Mouse (Mus musculus): ENCODE measurements around the gene Cacna2d2. TPM values are rescaled to one million over a fixed set of nuclear protein-coding genes. Genes with fewer than 3 reads are reported as not detected.

Gene Cacna2d2
- polyA plus RNA-seq (2014; fragmentation: Nextera tagmentation; extraction: Ambion mirVana) = 1.3 and 1.7 TPM in 2 replicates

- Histone ChIP-seq H3K4me3 (ENCODE audit: low read depth, low read length) (peak within 1 kb of the TSS; percentile 82), H3K36me3 (ENCODE audit: control insufficient read depth, insufficient read depth, low read length) (no peaks in the 10 kb centered on the region), H3K4me1 (ENCODE audit: control insufficient read depth, insufficient read depth, low read length) (peaks cover 16% of the 10 kb centered on the region), H3K27ac (ENCODE audit: low read depth, low read length) (peak within 1 kb of the TSS; percentile 32; the same call in 1 of the 2 replicates), H3K27me3 (ENCODE audit: control insufficient read depth, insufficient read depth, low read length) (peaks cover 27% of the 10 kb centered on the region), H3K9ac (ENCODE audit: low read length) (peak within 1 kb of the TSS; percentile 85), H3K9me3 (ENCODE audit: control insufficient read depth, low read length) (no peaks in the 10 kb centered on the region), H3K4me2 (peak within 1 kb of the TSS; percentile 99)
- under 1% methylated on average over 24 of the region's 54 CpGs for WGBS
- DNase-seq (ENCODE audit: low spot score, missing footprints) (peak; percentile 99), ATAC-seq (ENCODE audit: low FRiP score) (peak; percentile 85)
Observed at GRCm38 (mm10) chr9:107399491-107399971, at the start of gene Cacna2d2. Gene Cacna2d2 (plus strand): TSS chr9:107399612.

- Histone ChIP-seq H3K9me3 (ENCODE audit: control insufficient read depth, low read length) (no peaks in the 10 kb centered on the region), H3K27me3 (ENCODE audit: control insufficient read depth, insufficient read depth, low read length) (peaks cover 2% of the 10 kb centered on the region; the same call in 1 of the 2 replicates), H3K4me1 (ENCODE audit: control insufficient read depth, insufficient read depth, low read length) (no peaks in the 10 kb centered on the region), H3K4me3 (ENCODE audit: low read depth, low read length) (no peak overlapping the region), H3K27ac (ENCODE audit: low read depth, low read length) (no peak overlapping the region), H3K9ac (ENCODE audit: low read length) (no peak overlapping the region), H3K36me3 (ENCODE audit: control insufficient read depth, insufficient read depth, low read length) (no peaks in the 10 kb centered on the region), H3K4me2 (no peak overlapping the region)
- WGBS = 79% methylated on average over 1 of the region's 1 CpGs
- no peak for ATAC-seq (ENCODE audit: low FRiP score)
- no peak for DNase-seq (ENCODE audit: low spot score, missing footprints)
Observed at GRCm38 (mm10) chr9:107354826-107355225, 44.6 kb upstream of the Cacna2d2 start.

GRCm38 (mm10) chr9:107355870-107356765 lies 43.3 kb upstream of the Cacna2d2 start:
- Histone ChIP-seq H3K27ac (ENCODE audit: low read depth, low read length) (no peak overlapping the region), H3K4me3 (ENCODE audit: low read depth, low read length) (no peak overlapping the region), H3K9ac (ENCODE audit: low read length) (no peak overlapping the region), H3K9me3 (ENCODE audit: control insufficient read depth, low read length) (no peaks in the 10 kb centered on the region), H3K36me3 (ENCODE audit: control insufficient read depth, insufficient read depth, low read length) (no peaks in the 10 kb centered on the region), H3K4me2 (no peak overlapping the region), H3K27me3 (ENCODE audit: control insufficient read depth, insufficient read depth, low read length) (peaks cover 2% of the 10 kb centered on the region; the same call in 1 of the 2 replicates), H3K4me1 (ENCODE audit: control insufficient read depth, insufficient read depth, low read length) (no peaks in the 10 kb centered on the region)
- ATAC-seq (ENCODE audit: low FRiP score) (no peak), DNase-seq (ENCODE audit: low spot score, missing footprints) (no peak)
- WGBS = 56% methylated on average over 7 of the region's 7 CpGs

GRCm38 (mm10) chr9:107357651-107358050 lies 41.8 kb upstream of the Cacna2d2 start:
- ATAC-seq (ENCODE audit: low FRiP score) = peak; percentile 38; the same call in 1 of the 2 replicates
- H3K4me3 ChIP-seq (ENCODE audit: low read depth, low read length) = no peak overlapping the region
- peaks cover 2% of the 10 kb centered on the region; the same call in 1 of the 2 replicates for H3K27me3 ChIP-seq (ENCODE audit: control insufficient read depth, insufficient read depth, low read length)
- DNase-seq (ENCODE audit: low spot score, missing footprints) = peak; percentile 99
- no peaks in the 10 kb centered on the region for H3K4me1 ChIP-seq (ENCODE audit: control insufficient read depth, insufficient read depth, low read length)
- H3K36me3 ChIP-seq (ENCODE audit: control insufficient read depth, insufficient read depth, low read length) = no peaks in the 10 kb centered on the region
- WGBS = 21% methylated on average over 5 of the region's 5 CpGs
- H3K27ac ChIP-seq (ENCODE audit: low read depth, low read length) = no peak overlapping the region
- no peak overlapping the region for H3K4me2 ChIP-seq
- H3K9me3 ChIP-seq (ENCODE audit: control insufficient read depth, low read length) = no peaks in the 10 kb centered on the region
- H3K9ac ChIP-seq (ENCODE audit: low read length) = no peak overlapping the region

GRCm38 (mm10) chr9:107360989-107361388 lies 38.4 kb upstream of the Cacna2d2 start:
- 17% methylated on average over 3 of the region's 3 CpGs for whole genome bisulfite sequencing
- H3K27me3 ChIP-seq (ENCODE audit: control insufficient read depth, insufficient read depth, low read length) = peaks cover 2% of the 10 kb centered on the region; the same call in 1 of the 2 replicates
- no peaks in the 10 kb centered on the region for H3K4me1 ChIP-seq (ENCODE audit: control insufficient read depth, insufficient read depth, low read length)
- no peak overlapping the region for H3K9ac ChIP-seq (ENCODE audit: low read length)
- no peak overlapping the region; the same call in 1 of the 2 replicates for H3K27ac ChIP-seq (ENCODE audit: low read depth, low read length)
- ATAC-seq (ENCODE audit: low FRiP score) (no peak), DNase-seq (ENCODE audit: low spot score, missing footprints) (no peak)
- H3K36me3 ChIP-seq (ENCODE audit: control insufficient read depth, insufficient read depth, low read length) = no peaks in the 10 kb centered on the region
- H3K4me2 ChIP-seq = no peak overlapping the region
- no peak overlapping the region for H3K4me3 ChIP-seq (ENCODE audit: low read depth, low read length)
- no peaks in the 10 kb centered on the region for H3K9me3 ChIP-seq (ENCODE audit: control insufficient read depth, low read length)

- no peaks in the 10 kb centered on the region for H3K27me3 ChIP-seq (ENCODE audit: control insufficient read depth, insufficient read depth, low read length)
Observed at GRCm38 (mm10) chr9:107366644-107367043, 32.8 kb upstream of the Cacna2d2 start.

GRCm38 (mm10) chr9:107368302-107368701 lies 31.1 kb upstream of the Cacna2d2 start:
- WGBS = 96% methylated on average over 1 of the region's 1 CpGs
- Histone ChIP-seq H3K36me3 (ENCODE audit: control insufficient read depth, insufficient read depth, low read length) (no peaks in the 10 kb centered on the region), H3K4me2 (no peak overlapping the region), H3K4me3 (ENCODE audit: low read depth, low read length) (no peak overlapping the region), H3K9ac (ENCODE audit: low read length) (no peak overlapping the region), H3K9me3 (ENCODE audit: control insufficient read depth, low read length) (no peaks in the 10 kb centered on the region), H3K4me1 (ENCODE audit: control insufficient read depth, insufficient read depth, low read length) (no peaks in the 10 kb centered on the region), H3K27me3 (ENCODE audit: control insufficient read depth, insufficient read depth, low read length) (no peaks in the 10 kb centered on the region), H3K27ac (ENCODE audit: low read depth, low read length) (no peak overlapping the region)
- DNase-seq (ENCODE audit: low spot score, missing footprints) (no peak), ATAC-seq (ENCODE audit: low FRiP score) (no peak)

More at GRCm38 (mm10) chr9:107366644-107367043, 32.8 kb upstream of the Cacna2d2 start:
- DNase-seq (ENCODE audit: low spot score, missing footprints) = peak; percentile 98
- no peak overlapping the region for H3K27ac ChIP-seq (ENCODE audit: low read depth, low read length)
- no peak overlapping the region for H3K4me2 ChIP-seq
- no peaks in the 10 kb centered on the region for H3K4me1 ChIP-seq (ENCODE audit: control insufficient read depth, insufficient read depth, low read length)
- H3K9me3 ChIP-seq (ENCODE audit: control insufficient read depth, low read length) = no peaks in the 10 kb centered on the region
- no peak overlapping the region for H3K4me3 ChIP-seq (ENCODE audit: low read depth, low read length)
- ATAC-seq (ENCODE audit: low FRiP score) = peak; percentile 25; the same call in 1 of the 2 replicates
- no peaks in the 10 kb centered on the region for H3K36me3 ChIP-seq (ENCODE audit: control insufficient read depth, insufficient read depth, low read length)
- H3K9ac ChIP-seq (ENCODE audit: low read length) = no peak overlapping the region
- 6% methylated on average over 3 of the region's 3 CpGs for WGBS

- peak; percentile 73; the same call in 1 of the 2 replicates for ATAC-seq (ENCODE audit: low FRiP score)
- no peaks in the 10 kb centered on the region for H3K9me3 ChIP-seq (ENCODE audit: control insufficient read depth, low read length)
- H3K27ac ChIP-seq (ENCODE audit: low read depth, low read length) = peak overlapping the region; percentile 55
- no peak overlapping the region for H3K9ac ChIP-seq (ENCODE audit: low read length)
- DNase-seq (ENCODE audit: low spot score, missing footprints) = no peak
- H3K27me3 ChIP-seq (ENCODE audit: control insufficient read depth, insufficient read depth, low read length) = no peaks in the 10 kb centered on the region
- H3K4me2 ChIP-seq = no peak overlapping the region
- H3K4me1 ChIP-seq (ENCODE audit: control insufficient read depth, insufficient read depth, low read length) = no peaks in the 10 kb centered on the region; the same call in 1 of the 2 replicates
- no peaks in the 10 kb centered on the region for H3K36me3 ChIP-seq (ENCODE audit: control insufficient read depth, insufficient read depth, low read length)
- WGBS = 36% methylated on average over 10 of the region's 10 CpGs
- H3K4me3 ChIP-seq (ENCODE audit: low read depth, low read length) = no peak overlapping the region
Observed at GRCm38 (mm10) chr9:107369270-107370105, 29.9 kb upstream of the Cacna2d2 start.

All from midbrain, embryonic 11.5 days (tissue).